Mouse (Mus musculus): ENCODE measurements at regions not wholly inside any gene's neighbourhood (a gene's known extent, or its start where the extent isn't known, plus 50 kb on each side); places are given as distances from the start of the nearest gene placed in this dataset.

GRCm38 (mm10) chr3:50639907-50640323 is 196.5 kb upstream of the Slc7a11 start:
- TF ChIP-seq CTCF (IDR thresholded peaks at IDR 0.05; ENCODE audit: low read depth) (no peak), EP300 (IDR thresholded peaks at IDR 0.05; ENCODE audit: low read depth) (no peak)
